Mouse (Mus musculus) megakaryocyte, embryonic 14.5 days (primary cell): ENCODE results near the gene Car5a.

Experiments used
- FLI1 ChIP-seq: IDR thresholded peaks from 2 replicates; pipeline ENCODE4 v1.6.1; 2012; ENCODE audit warnings: low read length, inconsistent platforms, mixed read lengths
- GATA1 ChIP-seq: IDR thresholded peaks from 3 replicates; pipeline ENCODE4 v1.6.1; 2012; ENCODE audit warnings: mixed read lengths, low read length, inconsistent platforms, borderline replicate concordance

DNA sequence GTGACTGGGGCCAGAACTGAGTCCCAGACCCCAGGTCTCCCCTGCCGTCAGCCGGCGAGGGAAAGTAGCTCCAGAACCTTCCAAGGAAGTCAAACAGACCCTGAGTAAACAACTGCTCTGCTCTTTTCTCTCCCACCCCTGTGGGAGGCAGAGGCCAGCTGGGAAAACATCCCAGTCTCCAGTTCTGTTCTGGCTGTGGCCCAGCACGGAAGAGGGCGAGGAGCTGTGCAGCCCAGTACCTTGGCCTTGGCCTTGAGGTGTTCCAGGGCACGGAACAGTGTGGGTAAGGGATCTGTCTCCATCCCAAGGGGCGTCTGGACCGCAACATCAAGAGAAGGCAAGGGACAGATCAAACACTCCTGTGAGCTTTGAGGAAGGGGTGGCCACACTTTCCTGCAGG lies 22.6 kb downstream of the Car5a start:
- no peak for TF ChIP-seq GATA1
- no peak for TF ChIP-seq FLI1
